ENCODE assay signal across 10 mouse cellular contexts in the genomic region with DNA sequence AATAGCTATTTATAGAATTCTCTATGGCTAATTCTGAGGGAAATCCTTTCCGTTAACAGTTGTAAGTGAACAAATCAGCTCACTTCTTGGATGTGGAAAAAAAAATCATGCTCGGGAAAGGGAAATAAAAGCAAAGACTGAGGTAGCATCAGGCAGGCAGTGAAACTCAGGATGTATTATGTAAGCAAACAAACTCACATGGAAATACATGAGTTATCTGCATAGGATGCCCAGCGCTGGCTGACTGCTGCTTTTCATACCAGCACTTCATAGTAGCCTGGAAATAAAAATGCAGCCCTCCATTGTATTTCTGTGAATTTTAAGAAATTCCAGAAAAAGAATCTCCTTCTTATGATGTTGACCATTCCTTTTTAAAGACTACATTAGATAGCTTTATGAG.
DNase-seq lines count a peak whose midpoint lies in the region; ATAC-seq and TF ChIP-seq lines count a peak whose summit lies in the region.
"Had no signal": no experiment of that assay in that cellular context is flagged by ENCODE, and none has a peak within 500 bp of the region (broad histone marks: within the 10 kb centered on the region; RNA-seq: fewer than 3 reads in every experiment).

No protein-coding gene starts in this region.

- H3K4me1 ChIP-seq in forebrain, embryonic 10.5 days = peaks cover 24% of the 10 kb centered on the region
- no peaks in the 10 kb centered on the region; the same call in 1 of the 2 replicates for H3K4me1 ChIP-seq in forebrain, postnatal 0 days (ENCODE audit: insufficient read depth)
- H3K4me1 ChIP-seq in kidney, postnatal 0 days (replicated peaks; ENCODE audit: insufficient read depth, low read length) = no peaks in the 10 kb centered on the region
- peaks cover 4% of the 10 kb centered on the region; the same call in 1 of the 2 replicates for H3K4me1 ChIP-seq in embryonic facial prominence, embryonic 14.5 days (ENCODE audit: control insufficient read depth, insufficient read depth, low read length)
- H3K4me1 ChIP-seq in liver, embryonic 13.5 days (replicated peaks) = peaks cover 71% of the 10 kb centered on the region

- H3K4me3 ChIP-seq in forebrain, embryonic 10.5 days = 0 out of 2 replicates have a peak overlapping the region, but pooled peaks have one; percentile 63
- H3K4me3 ChIP-seq in forebrain, postnatal 0 days (ENCODE audit: low read depth, low read length) = no peak overlapping the region
- H3K4me3 ChIP-seq in kidney, postnatal 0 days (replicated peaks; ENCODE audit: low read depth, low read length) = no peak overlapping the region
- H3K4me3 ChIP-seq in embryonic facial prominence, embryonic 14.5 days (ENCODE audit: low read depth, low read length) = no peak overlapping the region
- peak overlapping the region; percentile 77 for H3K4me3 ChIP-seq in liver, embryonic 13.5 days (replicated peaks)
- H3K4me3 ChIP-seq: neural tube, embryonic 12.5 days had no signal

- no peak for ATAC-seq in forebrain, postnatal 0 days
- no peak for ATAC-seq in kidney, postnatal 0 days (replicated peaks; ENCODE audit: low FRiP score, low read depth)
- ATAC-seq in embryonic facial prominence, embryonic 14.5 days (ENCODE audit: low read depth) = no peak
- no peak for ATAC-seq in liver, embryonic 13.5 days (ENCODE audit: low read depth)

- H3K27me3 ChIP-seq in forebrain, embryonic 10.5 days (ENCODE audit: poor library complexity, severe bottlenecking) = 0 out of 2 replicates have a peak, but pooled peaks cover 3% of the 10 kb centered on the region
- no peaks in the 10 kb centered on the region for H3K27me3 ChIP-seq in forebrain, postnatal 0 days (ENCODE audit: insufficient read depth, low read length)
- no peaks in the 10 kb centered on the region for H3K27me3 ChIP-seq in kidney, postnatal 0 days (ENCODE audit: insufficient read depth, low read length)
- H3K27me3 ChIP-seq in embryonic facial prominence, embryonic 14.5 days (replicated peaks; ENCODE audit: control insufficient read depth, insufficient read depth, low read length) = no peaks in the 10 kb centered on the region
- H3K27me3 ChIP-seq in liver, embryonic 13.5 days = no peaks in the 10 kb centered on the region
- H3K27me3 ChIP-seq: embryonic facial prominence, embryonic 15.5 days; neural tube, embryonic 12.5 days had no signal

- H3K36me3 ChIP-seq in forebrain, embryonic 10.5 days (replicated peaks) = no peaks in the 10 kb centered on the region
- H3K36me3 ChIP-seq in forebrain, postnatal 0 days (ENCODE audit: insufficient read depth) = no peaks in the 10 kb centered on the region
- H3K36me3 ChIP-seq in kidney, postnatal 0 days (ENCODE audit: insufficient read depth, low read length) = no peaks in the 10 kb centered on the region
- no peaks in the 10 kb centered on the region for H3K36me3 ChIP-seq in embryonic facial prominence, embryonic 14.5 days (ENCODE audit: control insufficient read depth, insufficient read depth, low read length)
- no peaks in the 10 kb centered on the region for H3K36me3 ChIP-seq in liver, embryonic 13.5 days
- H3K36me3 ChIP-seq: embryonic facial prominence, embryonic 15.5 days; neural tube, embryonic 12.5 days had no signal

- H3K4me2 ChIP-seq in forebrain, postnatal 0 days (ENCODE audit: low read depth) = no peak overlapping the region
- H3K4me2 ChIP-seq in kidney, postnatal 0 days (ENCODE audit: low read length) = peak overlapping the region; percentile 91; the same call in 1 of the 2 replicates
- H3K4me2 ChIP-seq in embryonic facial prominence, embryonic 14.5 days (ENCODE audit: low read depth, low read length) = peak overlapping the region; percentile 84; the same call in 1 of the 2 replicates
- peak overlapping the region; percentile 81 for H3K4me2 ChIP-seq in liver, embryonic 13.5 days
- H3K4me2 ChIP-seq: embryonic facial prominence, embryonic 15.5 days had no signal

- H3K9ac ChIP-seq in forebrain, postnatal 0 days = no peak overlapping the region
- no peak overlapping the region for H3K9ac ChIP-seq in kidney, postnatal 0 days (ENCODE audit: low read depth, low read length)
- H3K9ac ChIP-seq in embryonic facial prominence, embryonic 14.5 days (ENCODE audit: low read depth, low read length) = no peak overlapping the region
- peak overlapping the region; percentile 89 for H3K9ac ChIP-seq in liver, embryonic 13.5 days
- H3K9ac ChIP-seq: embryonic facial prominence, embryonic 15.5 days; neural tube, embryonic 12.5 days had no signal

- H3K27ac ChIP-seq in forebrain, embryonic 10.5 days = no peak overlapping the region
- no peak overlapping the region for H3K27ac ChIP-seq in forebrain, postnatal 0 days (ENCODE audit: low read depth, low read length)
- H3K27ac ChIP-seq in kidney, postnatal 0 days = no peak overlapping the region
- no peak overlapping the region for H3K27ac ChIP-seq in embryonic facial prominence, embryonic 14.5 days (replicated peaks; ENCODE audit: low read depth, low read length)
- H3K27ac ChIP-seq in liver, embryonic 13.5 days = peak overlapping the region; percentile 97
- H3K27ac ChIP-seq: embryonic facial prominence, embryonic 15.5 days; neural tube, embryonic 12.5 days had no signal

- TF ChIP-seq CTCF in forebrain, postnatal 0 days (IDR thresholded peaks at IDR 0.05; ENCODE audit: low read depth) = no peak
- TF ChIP-seq CTCF in kidney, postnatal 0 days (IDR thresholded peaks at IDR 0.05; ENCODE audit: low read depth) = no peak

- DNase-seq in forebrain, embryonic 10.5 days (ENCODE audit: extremely low spot score, low spot score) = no peak
- DNase-seq in forebrain, postnatal 0 days = no peak
- no peak for DNase-seq in kidney, postnatal 0 days (ENCODE audit: low spot score)
- DNase-seq in kidney, postnatal 14 days = no peak
- DNase-seq in embryonic facial prominence, embryonic 14.5 days (ENCODE audit: low spot score) = no peak
- no peak for DNase-seq in liver, embryonic 13.5 days
- no peak for DNase-seq in yolk sac, embryonic 10.5 days (ENCODE audit: low spot score)
- no peak for DNase-seq in right cerebral cortex, postnatal 10 days (ENCODE audit: low spot score in 2 of 2)

- 79% methylated on average over 3 of the region's 3 CpGs for WGBS in forebrain, embryonic 10.5 days
- 45% methylated on average over 3 of the region's 3 CpGs for WGBS in forebrain, postnatal 0 days
- 29% methylated on average over 3 of the region's 3 CpGs for WGBS in kidney, postnatal 0 days
- WGBS in embryonic facial prominence, embryonic 14.5 days = 57% methylated on average over 3 of the region's 3 CpGs
- 18% methylated on average over 3 of the region's 3 CpGs for WGBS in liver, embryonic 13.5 days (ENCODE audit: insufficient replicate concordance)

- no peaks in the 10 kb centered on the region for H3K9me3 ChIP-seq in forebrain, embryonic 10.5 days
- H3K9me3 ChIP-seq in forebrain, postnatal 0 days (ENCODE audit: low read length) = no peaks in the 10 kb centered on the region
- no peaks in the 10 kb centered on the region for H3K9me3 ChIP-seq in kidney, postnatal 0 days (replicated peaks; ENCODE audit: low read length)
- no peaks in the 10 kb centered on the region for H3K9me3 ChIP-seq in embryonic facial prominence, embryonic 14.5 days (ENCODE audit: control insufficient read depth, low read length)
- H3K9me3 ChIP-seq in liver, embryonic 13.5 days (replicated peaks) = no peaks in the 10 kb centered on the region
- H3K9me3 ChIP-seq: embryonic facial prominence, embryonic 15.5 days; neural tube, embryonic 12.5 days had no signal

Comparison
In these comparisons a context has a peak if more than half of its experiments do, and no peak if none do; other contexts are left out.
1. H3K4me3 ChIP-seq: peak in forebrain, embryonic 10.5 days (single experiment) and liver, embryonic 13.5 days (single experiment); none in forebrain, postnatal 0 days (single experiment), kidney, postnatal 0 days (single experiment) and embryonic facial prominence, embryonic 14.5 days (single experiment).